Mouse (Mus musculus): ENCODE results near the gene Car1.
"Not testable (repeated sequence)": the region's sequence is repeated elsewhere in the genome, so short reads cannot be mapped to it uniquely, and the experiment has no call there.

Gene Car1

GRCm38 (mm10) chr3:14783198-14783597 is 25.0 kb downstream of the Car1 start:
- not testable (repeated sequence) for DNase-seq (ENCODE audit: low spot score)

- not testable (repeated sequence) for DNase-seq (ENCODE audit: low spot score)
These were observed 25.8 kb downstream of the Car1 start for GRCm38 (mm10) chr3:14782365-14782764.

- no peak for DNase-seq (ENCODE audit: low spot score)
These were observed 28.0 kb downstream of the Car1 start for GRCm38 (mm10) chr3:14780212-14780611.

- DNase-seq (ENCODE audit: low spot score) = not testable (repeated sequence)
These were observed 31.5 kb downstream of the Car1 start for GRCm38 (mm10) chr3:14776497-14777162.

- DNase-seq (ENCODE audit: low spot score) = not testable (repeated sequence)
These were observed 33.6 kb downstream of the Car1 start for GRCm38 (mm10) chr3:14774539-14774938.

GRCm38 (mm10) chr3:14772473-14772872 is 35.7 kb downstream of the Car1 start:
- DNase-seq (ENCODE audit: low spot score) = not testable (repeated sequence)

- DNase-seq (ENCODE audit: low spot score) = no peak
These were observed 43.2 kb downstream of the Car1 start for GRCm38 (mm10) chr3:14764755-14765566.

GRCm38 (mm10) chr3:14755716-14756115 is 52.5 kb downstream of the Car1 start:
- no peak for DNase-seq (ENCODE audit: low spot score)

- no peak for DNase-seq (ENCODE audit: low spot score)
These were observed 62.1 kb downstream of the Car1 start for GRCm38 (mm10) chr3:14746041-14746440.

GRCm38 (mm10) chr3:14738261-14738660 is 69.9 kb downstream of the Car1 start:
- DNase-seq (ENCODE audit: low spot score) = no peak

GRCm38 (mm10) chr3:14727496-14727895 is 80.7 kb downstream of the Car1 start:
- DNase-seq (ENCODE audit: low spot score) = not testable (repeated sequence)

GRCm38 (mm10) chr3:14725462-14725861 is 82.7 kb downstream of the Car1 start:
- not testable (repeated sequence) for DNase-seq (ENCODE audit: low spot score)

Measured in yolk sac, embryonic 10.5 days (tissue).